10 mouse cellular contexts compared by ENCODE assay signal in genomic region chr16:91139481-91139880, GRCm38 (mm10). TPM values are rescaled to one million over a fixed set of nuclear protein-coding genes. Genes with fewer than 3 reads are reported as not detected.
DNase-seq lines count a peak whose midpoint lies in the region; ATAC-seq lines count a peak whose summit lies in the region.
"Had no signal": no experiment of that assay in that cellular context is flagged by ENCODE, and none has a peak within 500 bp of the region (broad histone marks: within the 10 kb centered on the region; RNA-seq: fewer than 3 reads in every experiment).

No protein-coding gene starts in this region.

- no peaks in the 10 kb centered on the region for H3K36me3 ChIP-seq in forebrain, embryonic 11.5 days (ENCODE audit: control insufficient read depth, insufficient read depth, low read length)
- H3K36me3 ChIP-seq in heart, embryonic 13.5 days = no peaks in the 10 kb centered on the region
- H3K36me3 ChIP-seq in midbrain, embryonic 11.5 days (ENCODE audit: control insufficient read depth, insufficient read depth, low read length) = no peaks in the 10 kb centered on the region

- H3K27ac ChIP-seq in forebrain, embryonic 11.5 days (ENCODE audit: low read depth, low read length) = peak overlapping the region; percentile 97
- H3K27ac ChIP-seq in heart, embryonic 13.5 days (replicated peaks) = no peak overlapping the region
- H3K27ac ChIP-seq in midbrain, embryonic 11.5 days (ENCODE audit: low read depth, low read length) = no peak overlapping the region
- H3K27ac ChIP-seq: gastrocnemius, adult 2 months had no signal

- H3K27me3 ChIP-seq in forebrain, embryonic 11.5 days (ENCODE audit: control insufficient read depth, insufficient read depth, low read length) = peaks cover 5% of the 10 kb centered on the region; the same call in 1 of the 2 replicates
- H3K27me3 ChIP-seq in heart, embryonic 13.5 days (replicated peaks) = peaks cover 62% of the 10 kb centered on the region
- peaks cover 18% of the 10 kb centered on the region for H3K27me3 ChIP-seq in midbrain, embryonic 11.5 days (ENCODE audit: control insufficient read depth, insufficient read depth, low read length)

- H3K4me1 ChIP-seq in forebrain, embryonic 11.5 days (replicated peaks; ENCODE audit: control insufficient read depth, insufficient read depth, low read length) = peaks cover 13% of the 10 kb centered on the region
- peaks cover 7% of the 10 kb centered on the region for H3K4me1 ChIP-seq in heart, embryonic 13.5 days
- peaks cover 11% of the 10 kb centered on the region for H3K4me1 ChIP-seq in midbrain, embryonic 11.5 days (ENCODE audit: control insufficient read depth, insufficient read depth, low read length)

- peak overlapping the region; percentile 64 for H3K9ac ChIP-seq in forebrain, embryonic 11.5 days (ENCODE audit: low read length)
- H3K9ac ChIP-seq in heart, embryonic 13.5 days = no peak overlapping the region
- H3K9ac ChIP-seq in midbrain, embryonic 11.5 days (ENCODE audit: low read length) = no peak overlapping the region

- DNase-seq in layer of hippocampus, adult 9-11 months = peak; percentile 28
- no peak for DNase-seq in layer of hippocampus, postnatal 25 days (ENCODE audit: extremely low spot score in 1 of 2, low spot score in 1 of 2)
- DNase-seq in forebrain, embryonic 11.5 days (ENCODE audit: low spot score) = peak; percentile 69
- DNase-seq in midbrain, embryonic 11.5 days (ENCODE audit: low spot score, missing footprints) = peak; percentile 89
- DNase-seq in cerebellum, adult 11 months = no peak
- no peak for DNase-seq in spleen, adult 18-20 months
- DNase-seq in urinary bladder, postnatal 36 days (ENCODE audit: low spot score in 2 of 2) = no peak
- DNase-seq: gastrocnemius, adult 2 months had no signal

- peaks cover 7% of the 10 kb centered on the region for H3K9me3 ChIP-seq in forebrain, embryonic 11.5 days (ENCODE audit: control insufficient read depth, low read length)
- peaks cover 8% of the 10 kb centered on the region for H3K9me3 ChIP-seq in heart, embryonic 13.5 days
- H3K9me3 ChIP-seq in midbrain, embryonic 11.5 days (ENCODE audit: control insufficient read depth, low read length) = peaks cover 5% of the 10 kb centered on the region; the same call in 1 of the 2 replicates

- ATAC-seq in forebrain, embryonic 11.5 days (replicated peaks; ENCODE audit: low FRiP score) = peak; percentile 25
- no peak for ATAC-seq in heart, embryonic 13.5 days (ENCODE audit: extremely low read depth, insufficient number of reproducible peaks, low FRiP score, low TSS enrichment)
- ATAC-seq in midbrain, embryonic 11.5 days (ENCODE audit: low FRiP score) = peak; percentile 36; the same call in 1 of the 2 replicates

- no peak overlapping the region for H3K4me3 ChIP-seq in forebrain, embryonic 11.5 days (ENCODE audit: low read depth, low read length)
- H3K4me3 ChIP-seq in heart, embryonic 13.5 days = peak overlapping the region; percentile 5
- H3K4me3 ChIP-seq in midbrain, embryonic 11.5 days (ENCODE audit: low read depth, low read length) = no peak overlapping the region
- H3K4me3 ChIP-seq: gastrocnemius, adult 2 months had no signal

- WGBS in forebrain, embryonic 11.5 days = 16% methylated on average over 10 of the region's 10 CpGs
- WGBS in heart, embryonic 13.5 days = 12% methylated on average over 10 of the region's 10 CpGs
- 14% methylated on average over 10 of the region's 10 CpGs for WGBS in midbrain, embryonic 11.5 days

- peak overlapping the region; percentile 40 for H3K4me2 ChIP-seq in forebrain, embryonic 11.5 days (ENCODE audit: low read depth, low read length, severe bottlenecking)
- H3K4me2 ChIP-seq in heart, embryonic 13.5 days = peak overlapping the region; percentile 46
- H3K4me2 ChIP-seq in midbrain, embryonic 11.5 days = peak overlapping the region; percentile 36

RNA-seq across cellular contexts. Expression of gene 4932438H23Rik, which starts 44.6 kb away (rescaled TPM):
- total RNA-seq in layer of hippocampus, postnatal 25 days (2021) = 1 to 10 TPM in 1 of 2 experiments, under 1 TPM in 1; 0.89 to 1.1 TPM
- 0.17 TPM in 1 of 2 replicates, not detected in the other for polyA plus RNA-seq in forebrain, embryonic 11.5 days (2014; fragmentation: Nextera tagmentation; extraction: Ambion mirVana)
- polyA plus RNA-seq in heart, embryonic 13.5 days (2015; fragmentation: Nextera tagmentation; extraction: Ambion mirVana) = not detected in 2 replicates
- 0.26 TPM in 1 of 2 replicates, not detected in the other for polyA plus RNA-seq in midbrain, embryonic 11.5 days (2014; fragmentation: Nextera tagmentation; extraction: Ambion mirVana)
- total RNA-seq: MEL had no signal

Comparison
In these comparisons a context has a peak if more than half of its experiments do, and no peak if none do; other contexts are left out.
1. DNase-seq: peak in layer of hippocampus, adult 9-11 months (single experiment), forebrain, embryonic 11.5 days (single experiment) and midbrain, embryonic 11.5 days (single experiment); none in layer of hippocampus, postnatal 25 days (0 of 2), cerebellum, adult 11 months (single experiment), spleen, adult 18-20 months (0 of 2) and urinary bladder, postnatal 36 days (0 of 2).
2. Peak in every context shown above with its lines, with median percentiles within 50 percentile points of each other: H3K4me2 ChIP-seq.